Mouse (Mus musculus) liver, embryonic 14.5 days (tissue): ENCODE results near the gene Ube2h.

Experiments used
- CTCF ChIP-seq: IDR thresholded peaks from 2 replicates; pipeline ENCODE4 v1.5.1; 2016; ENCODE audit warnings: antibody characterized with exemption, low read depth, control low read depth
- EP300 ChIP-seq: IDR thresholded peaks from 2 replicates; pipeline ENCODE4 v1.6.1; 2016; ENCODE audit warnings: antibody characterized with exemption, low read depth

DNA sequence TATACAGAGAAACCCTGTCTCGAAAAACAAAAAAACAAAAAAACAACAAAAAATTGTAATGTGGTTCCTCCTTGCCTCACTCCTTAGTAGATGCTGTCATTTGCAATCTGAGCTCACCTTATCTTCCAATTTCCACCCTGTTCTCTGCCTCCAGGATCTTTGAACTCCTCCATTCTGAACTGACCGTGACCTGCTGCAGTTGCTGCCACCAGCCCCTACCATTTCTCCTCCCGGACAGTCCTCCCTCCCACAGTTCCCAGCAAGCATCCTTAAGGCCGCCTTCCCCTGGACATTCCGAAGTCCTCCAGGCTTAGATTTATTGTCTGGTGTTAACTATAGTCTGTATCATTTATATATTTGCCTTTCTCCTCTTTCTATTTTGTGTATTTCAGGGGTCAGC lies 26.4 kb upstream of the Ube2h start:
- TF ChIP-seq CTCF, result no peak
- TF ChIP-seq EP300, result no peak
